Mouse (Mus musculus): Measurements from ENCODE around the gene Tagap.
"Not testable (repeated sequence)": the region's sequence is repeated elsewhere in the genome, so short reads cannot be mapped to it uniquely, and the experiment has no call there.

GRCm38 (mm10) chr17:7951333-7951732 is 25.5 kb downstream of the Tagap start:
- TF ChIP-seq CTCF, EP300 (IDR thresholded peaks at IDR 0.05; ENCODE audit: low read depth): not testable (repeated sequence)
